Mouse (Mus musculus): ENCODE measurements around the gene Padi4. TPM values are rescaled to one million over a fixed set of nuclear protein-coding genes. Genes with fewer than 3 reads are reported as not detected.

Padi4 gene
- total and polyA plus RNA-seq, 2 experiments from 2014 or later = 1.2 to 2.4 TPM

DNA sequence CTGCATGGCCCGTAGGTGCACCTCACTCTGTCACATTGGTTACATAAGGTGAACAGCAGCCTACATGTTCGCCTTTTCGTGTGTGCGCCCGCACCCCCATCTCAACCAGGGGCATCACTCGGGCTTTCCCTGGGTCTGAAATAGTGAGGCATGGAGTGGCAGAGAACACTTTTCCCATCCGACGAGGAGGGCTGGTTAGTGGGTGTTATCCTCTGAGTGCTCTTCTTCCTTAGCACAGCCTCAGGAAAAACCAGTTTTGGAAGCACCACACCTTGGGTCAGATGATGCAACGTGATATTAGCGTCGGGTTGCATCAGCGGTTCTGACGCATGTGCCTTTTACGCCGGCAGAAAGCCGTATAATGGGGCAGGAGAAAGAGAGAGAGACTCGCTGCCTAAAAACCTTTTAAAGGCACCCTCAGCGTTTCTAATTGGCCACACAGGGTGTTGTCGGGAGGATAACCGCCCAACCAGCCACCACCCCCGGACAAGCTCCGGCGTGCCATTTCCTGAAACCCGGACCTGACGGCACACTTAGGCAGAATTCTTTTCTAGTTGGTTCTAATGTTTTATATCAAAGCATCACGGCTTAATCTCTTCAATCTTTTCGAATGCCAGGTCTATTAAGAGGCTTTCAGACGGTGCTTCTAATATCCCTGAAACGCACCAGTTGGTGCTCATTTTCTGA, 74.5 kb downstream of the Padi4 start:
- TF ChIP-seq CTCF (IDR thresholded peaks at IDR 0.05; ENCODE audit: low read depth) (no peak), EP300 (IDR thresholded peaks at IDR 0.05; ENCODE audit: low read depth) (no peak)
- Histone ChIP-seq H3K9me3 (replicated peaks; ENCODE audit: control insufficient read depth, low read length) (no peaks in the 10 kb centered on the region), H3K27me3 (ENCODE audit: control insufficient read depth, insufficient read depth, low read length) (peaks cover 9% of the 10 kb centered on the region; the same call in 1 of the 2 replicates), H3K27ac (ENCODE audit: low read depth) (peak overlapping the region; percentile 41; the same call in 1 of the 2 replicates), H3K9ac (replicated peaks; ENCODE audit: low read depth, low read length) (peak overlapping the region; percentile 38; the same call in 1 of the 2 replicates), H3K36me3 (replicated peaks; ENCODE audit: control insufficient read depth, insufficient read depth, low read length) (no peaks in the 10 kb centered on the region), H3K4me3 (ENCODE audit: low read depth, low read length) (peak overlapping the region; percentile 95), H3K4me2 (ENCODE audit: low read depth, low read length) (peak overlapping the region; percentile 97), H3K4me1 (ENCODE audit: control insufficient read depth, insufficient read depth) (peaks cover 16% of the 10 kb centered on the region; the same call in 1 of the 2 replicates)
- 6% methylated on average over 29 of the region's 29 CpGs for WGBS
- peak; percentile 73 for DNase-seq (ENCODE audit: low spot score)
- ATAC-seq (ENCODE audit: insufficient read depth, low read depth) = no peak

Small RNA genes lying within 50 kb of the gene (microRNA-seq; reads per million reads assigned to microRNA genes)
- gene Gm25951 = not detected

Other genes with a start within 250 kb of the Padi4 start
- 46.8 and 52.8 TPM in 2 replicates for gene Arhgef10l, start 108.2 kb downstream of the Padi4 start, total RNA-seq (2014; rRNA removed; ENCODE audit: low replicate concordance)
- 12.1 and 15.4 TPM in 2 replicates for gene Arhgef10l, start 108.2 kb downstream of the Padi4 start, polyA plus RNA-seq (2015; fragmentation: Nextera tagmentation; extraction: Ambion mirVana)
- gene Rcc2, start 73.7 kb downstream of the Padi4 start, total RNA-seq (2014; rRNA removed; ENCODE audit: low replicate concordance) = 36.4 and 36.9 TPM in 2 replicates
- 4.4 and 4.8 TPM in 2 replicates for gene Rcc2, start 73.7 kb downstream of the Padi4 start, polyA plus RNA-seq (2015; fragmentation: Nextera tagmentation; extraction: Ambion mirVana)
- gene Padi6, start 31.6 kb downstream of the Padi4 start, total RNA-seq (2014; rRNA removed; ENCODE audit: low replicate concordance) = not detected in 2 replicates
- gene Padi6, start 31.6 kb downstream of the Padi4 start, polyA plus RNA-seq (2015; fragmentation: Nextera tagmentation; extraction: Ambion mirVana) = 0.07 TPM in 1 of 2 replicates, not detected in the other
- 0.04 TPM in 1 of 2 replicates, not detected in the other for gene Padi3, start 36.4 kb upstream of the Padi4 start, total RNA-seq (2014; rRNA removed; ENCODE audit: low replicate concordance)
- gene Padi3, start 36.4 kb upstream of the Padi4 start, polyA plus RNA-seq (2015; fragmentation: Nextera tagmentation; extraction: Ambion mirVana) = 0.11 TPM in 2 replicates
- not detected in 2 replicates for gene Padi1, start 71.5 kb upstream of the Padi4 start, total RNA-seq (2014; rRNA removed; ENCODE audit: low replicate concordance)
- gene Padi1, start 71.5 kb upstream of the Padi4 start, polyA plus RNA-seq (2015; fragmentation: Nextera tagmentation; extraction: Ambion mirVana) = 0.04 TPM in 1 of 2 replicates, not detected in the other
- 0.31 TPM in 1 of 2 replicates, not detected in the other for gene Padi2, start 132.1 kb upstream of the Padi4 start, total RNA-seq (2014; rRNA removed; ENCODE audit: low replicate concordance)
- 0.18 and 0.44 TPM in 2 replicates for gene Padi2, start 132.1 kb upstream of the Padi4 start, polyA plus RNA-seq (2015; fragmentation: Nextera tagmentation; extraction: Ambion mirVana)
- 893 and 947 TPM in 2 replicates for gene Sdhb, start 187.0 kb upstream of the Padi4 start, total RNA-seq (2014; rRNA removed; ENCODE audit: low replicate concordance)
- 1,828 and 1,869 TPM in 2 replicates for gene Sdhb, start 187.0 kb upstream of the Padi4 start, polyA plus RNA-seq (2015; fragmentation: Nextera tagmentation; extraction: Ambion mirVana)
- 45.8 and 47.7 TPM in 2 replicates for gene Atp13a2, start 212.6 kb upstream of the Padi4 start, total RNA-seq (2014; rRNA removed; ENCODE audit: low replicate concordance)
- gene Atp13a2, start 212.6 kb upstream of the Padi4 start, polyA plus RNA-seq (2015; fragmentation: Nextera tagmentation; extraction: Ambion mirVana) = 18.8 and 19.3 TPM in 2 replicates
- gene Mfap2, start 236.2 kb upstream of the Padi4 start, total RNA-seq (2014; rRNA removed; ENCODE audit: low replicate concordance) = 45.0 and 47.8 TPM in 2 replicates
- gene Mfap2, start 236.2 kb upstream of the Padi4 start, polyA plus RNA-seq (2015; fragmentation: Nextera tagmentation; extraction: Ambion mirVana) = 114 and 129 TPM in 2 replicates